ENCODE assay signal across 8 mouse cellular contexts in the genomic region with DNA sequence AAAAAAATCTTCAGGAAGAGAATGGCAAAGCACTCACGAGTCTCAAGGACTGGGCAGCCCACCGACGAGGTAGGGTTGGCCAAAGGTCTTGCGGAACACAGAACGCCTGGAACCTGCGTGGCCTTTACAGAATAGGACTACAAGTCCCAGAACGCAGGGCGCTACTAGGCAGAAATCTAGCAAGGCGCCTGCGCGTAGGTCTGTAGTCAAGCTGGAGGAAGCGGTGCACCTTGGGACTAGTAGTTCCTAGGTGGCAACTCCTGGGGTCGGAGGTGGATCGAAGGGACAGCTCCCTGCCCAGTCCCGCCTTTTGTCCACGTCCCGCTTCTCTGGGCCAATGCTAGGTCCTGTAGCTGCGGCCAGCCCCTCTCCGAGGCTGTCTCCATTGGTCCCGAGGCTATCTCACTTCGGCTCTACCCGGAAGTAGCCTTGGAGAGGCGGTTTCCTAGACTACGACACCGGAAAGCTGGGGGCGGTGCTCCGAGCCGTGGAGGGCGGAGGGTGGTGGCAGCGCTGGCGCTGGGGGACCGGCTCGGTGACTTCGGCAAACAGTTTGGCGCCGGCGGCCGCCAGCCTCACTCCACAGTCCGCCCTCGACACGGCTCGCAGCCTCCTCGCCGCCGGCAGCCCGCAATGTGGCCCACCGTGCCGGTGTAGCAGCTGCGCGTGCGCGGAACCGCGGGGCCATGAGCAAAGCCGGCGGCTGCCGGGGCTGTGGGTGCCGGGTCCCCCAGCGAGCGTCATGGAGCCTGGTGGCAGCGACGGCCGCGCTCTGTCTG. TPM values are rescaled to one million over a fixed set of nuclear protein-coding genes. Genes with fewer than 3 reads are reported as not detected.
A peak's percentile ranks its signal among the peaks of the same experiment; 100 is the strongest.
DNase-seq lines count a peak whose midpoint lies in the region; ATAC-seq and TF ChIP-seq lines count a peak whose summit lies in the region.

A gene (plus strand): TSS at position 491 of the 779 bp plus-strand sequence.

- no peak for TF ChIP-seq CTCF in heart, adult 2 months (IDR thresholded peaks at IDR 0.05)

- no peak for TF ChIP-seq EP300 in heart, adult 2 months (IDR thresholded peaks at IDR 0.05; ENCODE audit: insufficient read depth, low read depth, low read length)

- H3K9ac ChIP-seq in embryonic facial prominence, embryonic 14.5 days (ENCODE audit: low read depth, low read length), result peak within 1 kb of the TSS; percentile 80
- H3K9ac ChIP-seq in heart, adult 2 months (ENCODE audit: low read depth, low read length), result peak within 1 kb of the TSS; percentile 83
- H3K9ac ChIP-seq in limb, embryonic 13.5 days, result peak within 1 kb of the TSS; percentile 87
- H3K9ac ChIP-seq in midbrain, embryonic 16.5 days (ENCODE audit: low read depth, low read length), result peak within 1 kb of the TSS; percentile 82

- no peaks in the 10 kb centered on the region for H3K9me3 ChIP-seq in embryonic facial prominence, embryonic 14.5 days (ENCODE audit: control insufficient read depth, low read length)
- H3K9me3 ChIP-seq in limb, embryonic 13.5 days, result no peaks in the 10 kb centered on the region
- no peaks in the 10 kb centered on the region for H3K9me3 ChIP-seq in midbrain, embryonic 16.5 days (replicated peaks; ENCODE audit: control insufficient read depth, low read length, poor library complexity, severe bottlenecking)

- H3K27me3 ChIP-seq in embryonic facial prominence, embryonic 14.5 days (replicated peaks; ENCODE audit: control insufficient read depth, insufficient read depth, low read length), result no peaks in the 10 kb centered on the region
- H3K27me3 ChIP-seq in heart, adult 2 months (ENCODE audit: control insufficient read depth, insufficient read depth, low read length), result no peaks in the 10 kb centered on the region
- no peaks in the 10 kb centered on the region for H3K27me3 ChIP-seq in limb, embryonic 13.5 days
- no peaks in the 10 kb centered on the region for H3K27me3 ChIP-seq in midbrain, embryonic 16.5 days (ENCODE audit: control insufficient read depth, insufficient read depth, low read depth, low read length)

- peaks cover 4% of the 10 kb centered on the region; the same call in 1 of the 2 replicates for H3K36me3 ChIP-seq in embryonic facial prominence, embryonic 14.5 days (ENCODE audit: control insufficient read depth, insufficient read depth, low read length)
- H3K36me3 ChIP-seq in heart, adult 2 months (ENCODE audit: control insufficient read depth, insufficient read depth, low read length), result peaks cover 8% of the 10 kb centered on the region; the same call in 1 of the 2 replicates
- no peaks in the 10 kb centered on the region for H3K36me3 ChIP-seq in limb, embryonic 13.5 days
- H3K36me3 ChIP-seq in midbrain, embryonic 16.5 days (ENCODE audit: control insufficient read depth, insufficient read depth, low read length), result no peaks in the 10 kb centered on the region

- peak; percentile 99 for ATAC-seq in embryonic facial prominence, embryonic 14.5 days (ENCODE audit: low read depth)
- peak; percentile 99 for ATAC-seq in limb, embryonic 13.5 days (ENCODE audit: low FRiP score, low read depth)
- ATAC-seq in midbrain, embryonic 16.5 days, result peak; percentile 100

- H3K4me3 ChIP-seq in embryonic facial prominence, embryonic 14.5 days (ENCODE audit: low read depth, low read length), result peak within 1 kb of the TSS; percentile 93
- H3K4me3 ChIP-seq in heart, adult 2 months, result peak within 1 kb of the TSS; percentile 72
- H3K4me3 ChIP-seq in limb, embryonic 13.5 days, result peak within 1 kb of the TSS; percentile 96
- H3K4me3 ChIP-seq in midbrain, embryonic 16.5 days (ENCODE audit: low read depth, low read length), result peak within 1 kb of the TSS; percentile 96

- H3K79me2 ChIP-seq in heart, adult 2 months (replicated peaks; ENCODE audit: control insufficient read depth, insufficient read depth, low read length), result 0 out of 2 replicates have a peak, but pooled peaks cover 2% of the 10 kb centered on the region

- TF ChIP-seq POLR2A in heart, adult 2 months (IDR thresholded peaks at IDR 0.05; ENCODE audit: insufficient read depth, low read depth, low read length), result peak; percentile 79

- intact Hi-C loops in heart, adult 2 months (cut with DNase I), result loop anchor here (5.0 kb wide), 1 partner anchor 253 kb away; a partner anchor contains a TSS

- DNase-seq in 3T3-L1 (ENCODE audit: low read depth, low spot score), result peak; percentile 100
- DNase-seq in adrenal gland, postnatal 4 days (ENCODE audit: low spot score in 2 of 2), result peak; percentile 82 to 95
- peak; percentile 100 for DNase-seq in embryonic facial prominence, embryonic 14.5 days (ENCODE audit: low spot score)
- peak; percentile 95 to 99 for DNase-seq in heart, adult 2 months
- DNase-seq in kidney, adult 8-10 months, result peak; percentile 99 to 100
- peak; percentile 92 to 98 for DNase-seq in spleen, postnatal 10 days (ENCODE audit: low spot score in 2 of 2)

- peak within 1 kb of the TSS; percentile 96 for H3K4me2 ChIP-seq in embryonic facial prominence, embryonic 14.5 days (ENCODE audit: low read depth, low read length)
- peak within 1 kb of the TSS; percentile 98 for H3K4me2 ChIP-seq in limb, embryonic 13.5 days (replicated peaks)
- peak within 1 kb of the TSS; percentile 95 for H3K4me2 ChIP-seq in midbrain, embryonic 16.5 days (ENCODE audit: low read length)

- H3K4me1 ChIP-seq in embryonic facial prominence, embryonic 14.5 days (ENCODE audit: control insufficient read depth, insufficient read depth, low read length), result peaks cover 19% of the 10 kb centered on the region
- peaks cover 1% of the 10 kb centered on the region; the same call in 1 of the 2 replicates for H3K4me1 ChIP-seq in heart, adult 2 months (ENCODE audit: control insufficient read depth, insufficient read depth, low read length)
- peaks cover 38% of the 10 kb centered on the region for H3K4me1 ChIP-seq in limb, embryonic 13.5 days
- H3K4me1 ChIP-seq in midbrain, embryonic 16.5 days (ENCODE audit: control insufficient read depth, insufficient read depth, low read length), result peaks cover 20% of the 10 kb centered on the region

- H3K27ac ChIP-seq in embryonic facial prominence, embryonic 14.5 days (replicated peaks; ENCODE audit: low read depth, low read length), result peak within 1 kb of the TSS; percentile 88
- peak within 1 kb of the TSS; percentile 88 for H3K27ac ChIP-seq in heart, adult 2 months
- peak within 1 kb of the TSS; percentile 75; the same call in 1 of the 2 replicates for H3K27ac ChIP-seq in limb, embryonic 13.5 days
- H3K27ac ChIP-seq in midbrain, embryonic 16.5 days (ENCODE audit: low read length), result peak within 1 kb of the TSS; percentile 89

- WGBS in embryonic facial prominence, embryonic 14.5 days, result under 1% methylated on average over 54 of the region's 64 CpGs
- under 1% methylated on average over 64 of the region's 64 CpGs for WGBS in heart, adult 2 months
- WGBS in limb, embryonic 13.5 days, result under 1% methylated on average over 58 of the region's 64 CpGs
- WGBS in midbrain, embryonic 16.5 days, result under 1% methylated on average over 64 of the region's 64 CpGs

RNA-seq across cellular contexts. Expression of the gene that starts here (rescaled TPM):
- total RNA-seq in adrenal gland, postnatal 4 days (2021), result 100 to 1,000 TPM; 112 to 115 TPM
- polyA plus RNA-seq in embryonic facial prominence, embryonic 14.5 days (2014; fragmentation: Nextera tagmentation; extraction: Ambion mirVana), result 28.1 and 31.7 TPM in 2 replicates
- 10 to 100 TPM; 18.3 to 19.4 TPM for total RNA-seq in heart, adult 2 months (2021)
- 3.8 and 8.5 TPM in 2 replicates for polyA plus RNA-seq in heart, adult 2 months (2012; rRNA removed)
- polyA plus RNA-seq in limb, embryonic 13.5 days (2015; fragmentation: Nextera tagmentation; extraction: Ambion mirVana), result 17.3 and 19.6 TPM in 2 replicates
- polyA plus RNA-seq in midbrain, embryonic 16.5 days (2015; fragmentation: Nextera tagmentation; extraction: Ambion mirVana), result 22.4 and 27.1 TPM in 2 replicates

Comparison
In these comparisons a context has a peak if more than half of its experiments do, and no peak if none do; other contexts are left out.
1. Peak in every context shown above with its lines: DNase-seq, ATAC-seq, H3K4me3 ChIP-seq and H3K27ac ChIP-seq.
2. RNA of the gene that starts here (total RNA-seq): 112 to 115 TPM in adrenal gland, postnatal 4 days; 18.3 to 19.4 TPM in heart, adult 2 months; every median in the first group is over 4 times any median in the second.